Mouse (Mus musculus): ENCODE results near the gene Hsd17b3. TPM values are rescaled to one million over a fixed set of nuclear protein-coding genes. Genes with fewer than 3 reads are reported as not detected.

Hsd17b3 gene
- polyA plus RNA-seq, 1 experiment: not detected

DNA sequence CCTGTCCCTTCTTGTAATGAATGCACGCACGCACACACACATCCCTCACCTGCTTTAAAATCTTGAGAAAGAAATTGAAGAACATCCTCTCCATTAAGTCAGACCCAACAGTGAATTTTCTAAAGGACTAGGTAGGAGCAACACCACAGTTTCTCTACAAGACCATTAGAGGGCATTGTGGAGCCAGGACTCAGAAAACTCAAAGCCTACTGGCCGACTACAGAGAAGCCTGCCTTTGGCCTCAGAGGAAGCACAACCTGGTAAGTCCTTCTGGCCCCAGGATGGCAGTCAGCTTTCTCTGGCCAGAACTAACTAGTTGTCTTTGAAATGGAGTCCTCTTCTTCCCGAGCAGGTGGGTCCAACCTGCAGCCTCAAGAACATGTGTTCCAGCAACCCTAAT, 38.1 kb downstream of the Hsd17b3 start:
- Histone ChIP-seq H3K4me1 (ENCODE audit: control insufficient read depth, insufficient read depth, low read length) (peaks cover 4% of the 10 kb centered on the region; the same call in 1 of the 2 replicates), H3K4me3 (ENCODE audit: insufficient read depth, low read length) (no peak overlapping the region), H3K27ac (ENCODE audit: insufficient read depth, low read depth, low read length) (no peak overlapping the region)
- TF ChIP-seq POLR2A (IDR thresholded peaks at IDR 0.05; ENCODE audit: borderline replicate concordance, low read depth, low read length): no peak
- TF ChIP-seq CTCF (IDR thresholded peaks at IDR 0.05; ENCODE audit: low read depth, low read length): no peak

DNA sequence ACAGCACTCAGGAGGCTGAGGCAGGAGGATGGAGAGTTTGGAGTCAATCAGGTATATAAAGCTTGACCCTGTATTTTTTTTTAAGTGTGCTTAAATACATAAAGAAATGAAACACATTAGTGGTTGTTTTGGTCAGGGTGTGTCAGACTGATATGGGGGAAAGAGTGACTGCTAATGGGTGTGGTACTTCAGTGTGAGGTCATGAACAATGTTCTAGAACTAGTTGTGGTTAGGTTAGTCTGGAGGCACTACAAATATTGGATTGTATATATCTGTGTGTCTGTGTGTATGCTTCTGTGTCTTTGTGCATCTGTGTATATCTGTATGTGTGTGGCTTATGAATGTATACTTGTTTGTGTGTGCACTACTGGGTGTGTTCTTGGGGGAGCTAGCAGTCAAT, 39.5 kb downstream of the Hsd17b3 start:
- Histone ChIP-seq H3K4me3 (ENCODE audit: insufficient read depth, low read length) (no peak overlapping the region), H3K4me1 (ENCODE audit: control insufficient read depth, insufficient read depth, low read length) (peaks cover 4% of the 10 kb centered on the region; the same call in 1 of the 2 replicates), H3K27ac (ENCODE audit: insufficient read depth, low read depth, low read length) (no peak overlapping the region)
- no peak for TF ChIP-seq POLR2A (IDR thresholded peaks at IDR 0.05; ENCODE audit: borderline replicate concordance, low read depth, low read length)
- TF ChIP-seq CTCF (IDR thresholded peaks at IDR 0.05; ENCODE audit: low read depth, low read length): no peak

DNA sequence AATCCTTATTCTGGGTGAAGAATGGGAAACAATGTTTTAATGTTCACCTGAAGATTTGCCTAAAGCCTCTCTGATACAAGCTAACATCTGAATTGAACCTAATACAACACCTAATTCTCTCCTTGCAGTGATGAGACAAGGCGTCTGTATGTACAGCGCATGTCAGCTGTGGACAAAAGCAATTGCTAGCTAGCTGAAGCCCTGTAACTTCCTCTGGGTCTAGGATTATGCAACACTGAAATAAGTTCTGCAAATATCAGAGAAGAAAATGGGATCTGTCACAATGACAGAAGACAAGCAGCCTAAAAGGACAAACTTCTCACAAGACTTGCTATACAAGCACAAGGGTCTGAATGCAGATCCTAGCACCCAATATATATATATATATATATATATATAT, 40.6 kb downstream of the Hsd17b3 start:
- H3K4me3 ChIP-seq (ENCODE audit: insufficient read depth, low read length): no peak overlapping the region
- TF ChIP-seq POLR2A (IDR thresholded peaks at IDR 0.05; ENCODE audit: borderline replicate concordance, low read depth, low read length) (no peak), CTCF (IDR thresholded peaks at IDR 0.05; ENCODE audit: low read depth, low read length) (no peak)
- no peak overlapping the region for H3K27ac ChIP-seq (ENCODE audit: insufficient read depth, low read depth, low read length)
- H3K4me1 ChIP-seq (ENCODE audit: control insufficient read depth, insufficient read depth, low read length): peaks cover 4% of the 10 kb centered on the region; the same call in 1 of the 2 replicates

DNA sequence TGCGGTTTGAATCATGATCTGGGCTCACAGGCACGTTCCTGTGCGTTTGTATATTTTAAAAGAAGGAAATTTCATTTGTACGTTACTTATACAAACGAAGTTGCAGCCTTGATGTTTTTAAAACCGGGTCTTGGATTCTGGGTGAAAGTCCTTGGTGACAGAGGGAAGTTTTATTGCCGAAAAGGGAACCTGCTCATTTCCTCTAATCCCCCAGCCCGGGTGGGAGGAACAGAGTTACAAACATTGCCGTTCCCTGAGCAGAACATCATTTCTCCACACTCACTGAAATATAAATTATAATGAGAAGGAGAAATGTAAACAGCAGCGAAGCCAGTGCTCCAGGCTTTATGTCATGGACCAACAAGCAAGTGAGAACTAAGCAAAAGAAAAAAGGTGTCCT, 49.1 kb downstream of the Hsd17b3 start:
- Histone ChIP-seq H3K4me3 (ENCODE audit: insufficient read depth, low read length) (peak overlapping the region; percentile 5; the same call in 1 of the 2 replicates), H3K4me1 (ENCODE audit: control insufficient read depth, insufficient read depth, low read length) (peaks cover 9% of the 10 kb centered on the region), H3K27ac (ENCODE audit: insufficient read depth, low read depth, low read length) (no peak overlapping the region)
- TF ChIP-seq POLR2A (IDR thresholded peaks at IDR 0.05; ENCODE audit: borderline replicate concordance, low read depth, low read length) (no peak), CTCF (IDR thresholded peaks at IDR 0.05; ENCODE audit: low read depth, low read length) (no peak)

DNA sequence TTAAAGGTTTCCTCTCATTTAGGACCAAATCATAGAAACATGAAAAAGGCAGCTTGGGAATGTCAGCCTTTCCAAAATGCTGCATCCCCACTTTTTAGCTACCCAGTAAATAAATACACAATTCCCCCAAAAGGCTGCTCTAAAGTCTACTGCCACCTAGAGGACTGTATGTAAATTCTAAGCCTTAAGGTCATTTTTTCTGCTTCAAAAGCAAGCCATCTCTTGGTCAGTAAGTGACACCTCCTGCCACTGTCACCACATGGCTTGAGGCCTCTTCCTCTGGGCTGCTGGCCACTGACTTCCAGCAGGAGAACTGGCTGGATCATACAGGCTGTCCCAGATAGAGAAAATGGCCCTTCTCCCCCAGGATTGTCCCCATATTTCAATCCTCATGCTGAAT, 50.9 kb downstream of the Hsd17b3 start:
- Histone ChIP-seq H3K27ac (ENCODE audit: insufficient read depth, low read depth, low read length) (no peak overlapping the region), H3K4me3 (ENCODE audit: insufficient read depth, low read length) (no peak overlapping the region), H3K4me1 (ENCODE audit: control insufficient read depth, insufficient read depth, low read length) (peaks cover 9% of the 10 kb centered on the region)
- TF ChIP-seq CTCF (IDR thresholded peaks at IDR 0.05; ENCODE audit: low read depth, low read length) (no peak), POLR2A (IDR thresholded peaks at IDR 0.05; ENCODE audit: borderline replicate concordance, low read depth, low read length) (no peak)

DNA sequence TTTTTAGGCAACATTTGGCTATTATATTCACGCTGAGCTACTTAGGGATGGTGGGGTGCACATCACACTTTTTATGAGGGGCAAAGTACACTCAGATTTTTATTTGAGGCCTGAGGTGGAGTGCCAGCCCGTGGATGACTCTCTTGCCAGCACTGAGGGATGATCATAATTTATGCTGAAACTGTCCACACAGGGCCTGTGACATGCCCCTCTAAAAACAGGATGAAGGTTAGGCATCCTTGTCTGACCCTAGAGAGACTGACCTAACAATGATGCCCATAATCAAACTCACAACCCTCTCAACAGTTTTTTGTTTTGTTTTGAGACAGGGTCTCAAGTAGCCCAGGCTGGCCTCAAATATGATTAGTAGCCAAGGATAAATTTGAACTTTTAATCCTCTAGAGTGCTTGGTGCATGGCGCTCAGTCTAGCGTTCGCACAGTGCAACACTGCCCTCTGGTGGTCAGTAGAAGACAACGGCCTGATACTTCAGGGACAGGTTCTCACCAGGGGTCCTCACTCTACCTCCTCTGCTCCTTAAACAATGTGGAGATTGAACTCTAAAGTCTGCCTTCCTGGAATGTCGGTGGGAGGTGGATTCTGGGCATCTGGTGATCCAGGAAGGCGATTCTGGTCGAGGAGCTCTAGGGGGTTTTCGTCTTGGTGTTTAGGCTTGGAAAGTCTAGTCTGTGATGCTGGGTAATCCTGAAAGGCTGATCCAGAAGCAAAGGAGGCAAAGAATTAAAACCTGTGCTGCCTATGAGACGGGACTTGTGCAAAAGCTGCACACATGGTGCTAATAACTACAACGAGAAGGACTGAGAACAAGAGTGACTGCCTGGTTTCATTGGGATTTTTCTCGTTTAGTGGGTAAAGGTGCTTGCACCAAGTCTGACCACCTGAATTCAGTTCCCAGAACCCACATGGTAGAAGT, 52.7 kb downstream of the Hsd17b3 start:
- Histone ChIP-seq H3K4me1 (ENCODE audit: control insufficient read depth, insufficient read depth, low read length) (peaks cover 9% of the 10 kb centered on the region), H3K4me3 (ENCODE audit: insufficient read depth, low read length) (no peak overlapping the region), H3K27ac (ENCODE audit: insufficient read depth, low read depth, low read length) (no peak overlapping the region)
- TF ChIP-seq POLR2A (IDR thresholded peaks at IDR 0.05; ENCODE audit: borderline replicate concordance, low read depth, low read length): no peak
- TF ChIP-seq CTCF (IDR thresholded peaks at IDR 0.05; ENCODE audit: low read depth, low read length): peak; percentile 93

DNA sequence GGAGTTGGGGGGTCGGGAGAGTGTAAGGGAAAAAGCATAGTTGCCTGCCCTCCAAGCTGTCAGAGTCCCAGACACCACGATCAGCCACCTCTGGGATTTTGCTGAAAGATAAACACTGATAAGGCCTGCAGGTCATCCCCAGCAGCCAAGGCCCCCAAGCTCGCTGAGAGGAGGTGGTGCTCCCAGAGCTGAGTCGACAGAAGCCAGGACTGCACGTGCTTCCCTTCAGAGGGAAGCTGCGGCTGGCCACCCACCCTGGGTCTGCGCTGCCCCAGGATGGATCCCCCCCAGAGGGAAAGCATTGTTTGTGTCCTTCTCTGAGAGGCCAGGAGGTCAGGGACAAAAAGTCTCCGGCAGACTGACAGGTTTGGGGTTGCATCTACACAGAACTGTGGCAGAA, 54.0 kb downstream of the Hsd17b3 start:
- Histone ChIP-seq H3K27ac (ENCODE audit: insufficient read depth, low read depth, low read length) (no peak overlapping the region), H3K4me1 (ENCODE audit: control insufficient read depth, insufficient read depth, low read length) (peaks cover 11% of the 10 kb centered on the region), H3K4me3 (ENCODE audit: insufficient read depth, low read length) (no peak overlapping the region)
- TF ChIP-seq POLR2A (IDR thresholded peaks at IDR 0.05; ENCODE audit: borderline replicate concordance, low read depth, low read length): no peak

DNA sequence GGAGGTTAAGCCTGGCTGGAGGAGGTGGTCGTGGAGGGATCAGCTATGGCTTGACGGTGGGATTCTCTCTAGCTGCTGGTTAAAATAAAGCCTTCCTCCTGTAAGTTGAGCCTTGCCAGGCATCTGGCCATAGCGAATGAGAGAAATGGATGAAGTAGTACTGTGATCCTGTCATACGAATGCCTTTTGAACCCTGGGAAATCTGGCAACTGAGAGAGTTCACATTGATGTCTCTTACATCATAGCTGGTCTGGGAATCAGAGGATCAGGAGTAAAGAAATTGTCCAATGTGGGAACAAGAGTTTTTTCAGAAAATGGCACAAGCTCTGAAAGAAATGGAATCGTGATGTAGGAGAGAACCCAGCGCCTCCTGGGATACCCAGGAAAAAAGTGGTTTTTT, 55.1 kb downstream of the Hsd17b3 start:
- TF ChIP-seq CTCF (IDR thresholded peaks at IDR 0.05; ENCODE audit: low read depth, low read length) (no peak), POLR2A (IDR thresholded peaks at IDR 0.05; ENCODE audit: borderline replicate concordance, low read depth, low read length) (no peak)
- Histone ChIP-seq H3K4me1 (ENCODE audit: control insufficient read depth, insufficient read depth, low read length) (peaks cover 6% of the 10 kb centered on the region), H3K27ac (ENCODE audit: insufficient read depth, low read depth, low read length) (no peak overlapping the region), H3K4me3 (ENCODE audit: insufficient read depth, low read length) (no peak overlapping the region)

DNA sequence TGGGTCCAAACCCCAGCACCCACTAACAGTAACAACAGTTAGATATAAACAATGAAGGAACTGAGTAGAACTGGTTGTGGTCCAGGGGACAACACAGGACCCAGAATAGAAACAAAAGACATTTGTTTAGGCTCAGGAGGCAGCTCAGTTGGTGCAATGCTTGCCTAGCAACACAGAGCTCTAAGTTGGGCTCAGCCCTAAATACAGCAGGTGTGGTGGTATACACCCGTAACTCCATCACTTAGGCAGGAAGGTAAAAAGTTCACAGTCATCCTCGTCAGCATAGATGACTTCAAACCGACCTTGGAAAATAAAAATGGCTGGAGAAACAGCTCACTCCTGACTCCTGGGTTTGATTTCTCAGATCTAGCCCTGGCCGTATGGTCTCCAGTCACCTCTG, 55.8 kb downstream of the Hsd17b3 start:
- no peak for TF ChIP-seq POLR2A (IDR thresholded peaks at IDR 0.05; ENCODE audit: borderline replicate concordance, low read depth, low read length)
- TF ChIP-seq CTCF (IDR thresholded peaks at IDR 0.05; ENCODE audit: low read depth, low read length): no peak
- Histone ChIP-seq H3K4me3 (ENCODE audit: insufficient read depth, low read length) (no peak overlapping the region), H3K4me1 (ENCODE audit: control insufficient read depth, insufficient read depth, low read length) (peaks cover 6% of the 10 kb centered on the region), H3K27ac (ENCODE audit: insufficient read depth, low read depth, low read length) (no peak overlapping the region)

DNA sequence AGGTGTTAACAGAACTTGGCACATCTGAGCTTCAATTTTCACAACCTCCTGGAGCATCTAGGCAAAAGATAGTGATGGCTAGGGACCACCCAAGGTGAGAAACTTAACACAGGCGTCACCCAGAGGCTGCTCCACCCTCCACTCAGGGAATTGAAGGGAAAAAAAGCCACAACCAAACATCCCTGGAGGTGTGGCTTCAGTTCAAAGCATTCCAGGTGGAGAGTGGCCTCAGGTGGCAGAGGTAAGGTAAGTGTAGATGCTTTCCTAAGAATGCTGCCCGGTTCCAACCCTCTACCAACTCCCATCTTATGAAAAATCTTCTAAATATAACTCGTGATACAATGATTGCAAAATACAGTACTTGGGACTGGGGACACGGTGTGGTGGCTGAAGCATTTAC, 57.8 kb downstream of the Hsd17b3 start:
- TF ChIP-seq CTCF (IDR thresholded peaks at IDR 0.05; ENCODE audit: low read depth, low read length) (no peak), POLR2A (IDR thresholded peaks at IDR 0.05; ENCODE audit: borderline replicate concordance, low read depth, low read length) (no peak)
- H3K27ac ChIP-seq (ENCODE audit: insufficient read depth, low read depth, low read length): no peak overlapping the region
- H3K4me3 ChIP-seq (ENCODE audit: insufficient read depth, low read length): no peak overlapping the region
- H3K4me1 ChIP-seq (ENCODE audit: control insufficient read depth, insufficient read depth, low read length): peaks cover 6% of the 10 kb centered on the region

Measured in bone marrow macrophage, adult 2 months (primary cell).